Mouse (Mus musculus): Measurements from ENCODE around the gene Ehbp1l1. TPM values are rescaled to one million over a fixed set of nuclear protein-coding genes. Genes with fewer than 3 reads are reported as not detected.

Ehbp1l1 gene
- total RNA-seq, 2 experiments from 2014 or later, result 235 to 261 TPM

- intact Hi-C loops (cut with DNase I), result no loop called here
- peak; percentile 80 to 87 for DNase-seq
Observed at GRCm38 (mm10) chr19:5740320-5741317, 14.5 kb upstream of the Ehbp1l1 start, which contains the start of gene Ltbp3. Ltbp3 (plus strand) TSS chr19:5740904.

DNA sequence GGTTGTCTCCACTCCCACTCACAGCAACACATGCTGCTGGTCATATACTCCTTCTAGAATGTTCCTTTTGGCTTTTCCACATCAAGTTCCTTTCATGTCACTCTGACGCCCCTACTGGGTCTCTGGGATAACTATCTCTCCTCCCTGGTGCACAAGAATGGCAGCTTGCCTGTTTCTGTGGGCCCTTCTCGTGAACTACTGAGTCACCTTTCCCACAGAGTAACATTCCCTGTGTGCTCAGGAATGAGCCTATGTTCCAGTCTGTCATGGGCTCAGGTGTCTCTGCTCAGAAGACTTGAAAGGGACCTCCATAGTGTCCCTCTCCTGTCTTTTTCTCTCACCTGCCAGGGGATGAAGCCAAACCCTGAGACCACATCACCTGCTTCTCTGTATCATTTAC, 13.3 kb upstream of the Ehbp1l1 start:
- DNase-seq, result no peak
- intact Hi-C loops (cut with DNase I), result loop anchor here (5.0 kb wide), 1 partner anchor 38 kb away; no protein-coding TSS in a partner anchor

- no peak for DNase-seq
- intact Hi-C loops (cut with DNase I), result no loop called here
Observed at GRCm38 (mm10) chr19:5734325-5734724, 8.2 kb upstream of the Ehbp1l1 start.

GRCm38 (mm10) chr19:5731264-5731978, 5.3 kb upstream of the Ehbp1l1 start:
- peak; percentile 82 to 89 for DNase-seq
- intact Hi-C loops (cut with DNase I), result no loop called here

DNA sequence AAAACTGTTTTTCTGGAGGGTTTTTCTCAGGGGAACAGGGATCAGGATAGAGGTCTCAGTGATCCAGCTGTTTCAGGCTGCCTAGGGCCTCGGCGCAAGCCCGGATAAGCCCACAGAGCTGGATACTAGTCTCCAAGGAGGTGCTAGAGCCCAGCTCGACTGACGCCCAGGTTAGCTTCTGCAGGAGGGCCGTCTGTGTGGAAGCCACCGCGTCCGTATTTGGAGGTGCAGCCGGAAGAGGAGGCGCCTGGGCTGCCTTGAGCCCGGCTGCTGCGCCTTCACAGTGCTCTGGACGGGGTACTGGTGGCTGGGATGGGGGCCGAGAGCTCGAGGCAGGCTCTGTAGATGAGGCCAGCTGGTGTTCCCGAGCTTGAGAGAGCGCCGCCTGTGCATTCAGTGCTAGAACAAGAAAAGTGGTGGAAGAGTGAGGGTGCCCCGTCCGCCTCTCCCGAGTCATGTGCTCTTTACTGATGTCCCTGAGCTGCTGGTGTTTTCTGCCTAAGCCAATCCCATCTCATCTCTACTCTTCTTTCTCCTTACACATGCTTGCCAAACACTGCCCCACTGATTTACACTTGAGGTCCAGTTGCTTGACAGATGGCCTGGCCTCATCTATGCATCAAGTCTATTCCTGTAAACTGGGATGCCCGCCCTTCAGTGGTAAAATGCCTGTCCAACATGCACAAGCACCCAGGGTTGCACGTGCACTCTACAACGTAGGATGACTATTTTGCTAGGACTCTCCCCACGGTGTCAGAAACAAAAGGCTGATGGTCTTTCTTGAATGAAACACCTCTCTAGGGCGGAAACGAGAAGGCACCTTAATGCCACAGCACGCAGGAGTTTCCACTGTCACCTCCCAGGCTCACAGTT, 4.4 kb upstream of the Ehbp1l1 start:
- DNase-seq, result no peak
- intact Hi-C loops (cut with DNase I), result no loop called here

DNA sequence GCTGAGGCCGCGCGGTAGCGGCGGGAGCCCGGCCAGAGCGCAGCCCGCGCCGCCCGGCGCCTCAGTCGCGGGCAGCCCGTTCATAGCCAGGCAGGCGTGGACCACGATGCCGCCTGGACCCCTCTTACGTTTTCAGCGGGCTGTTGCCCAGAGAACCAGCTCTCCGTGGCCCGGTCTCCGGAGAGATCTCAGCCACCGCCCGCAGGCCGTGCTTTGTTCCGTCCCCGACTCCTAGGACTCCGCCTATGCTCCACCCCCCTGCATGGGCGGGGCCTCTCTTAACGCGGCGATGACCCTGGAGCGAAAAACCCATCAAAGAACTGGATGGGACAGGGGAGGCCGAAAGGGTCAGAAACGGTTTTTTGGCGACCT, 3.3 kb upstream of the Ehbp1l1 start, which contains the start of gene Fam89b:
Gene Fam89b, minus strand, starts transcription at position 210 of the 372 bp plus-strand sequence.
- intact Hi-C loops (cut with DNase I), result loop anchor here (5.0 kb wide), 2 partner anchors 37 to 43 kb away; partner anchors contain the start of gene Scyl1
- DNase-seq, result peak; percentile 88 to 89

GRCm38 (mm10) chr19:5728631-5729443, 2.7 kb upstream of the Ehbp1l1 start:
- peak; percentile 48 to 73 for DNase-seq
- intact Hi-C loops (cut with DNase I), result loop anchor here (1.0 to 5.0 kb wide), 3 partner anchors 18 to 43 kb away; partner anchors contain the start of gene Scyl1

GRCm38 (mm10) chr19:5727701-5728100, 1.6 kb upstream of the Ehbp1l1 start:
- peak; percentile 89 to 92 for DNase-seq
- intact Hi-C loops (cut with DNase I), result loop anchor here (1.0 to 5.0 kb wide), 3 partner anchors 16 to 45 kb away; partner anchors contain the start of gene Scyl1

GRCm38 (mm10) chr19:5726961-5727578, 953 bp upstream of the Ehbp1l1 start:
- DNase-seq, result no peak
- intact Hi-C loops (cut with DNase I), result loop anchor here (5.0 kb wide), 2 partner anchors 35 to 45 kb away; partner anchors contain the start of gene Scyl1

DNA sequence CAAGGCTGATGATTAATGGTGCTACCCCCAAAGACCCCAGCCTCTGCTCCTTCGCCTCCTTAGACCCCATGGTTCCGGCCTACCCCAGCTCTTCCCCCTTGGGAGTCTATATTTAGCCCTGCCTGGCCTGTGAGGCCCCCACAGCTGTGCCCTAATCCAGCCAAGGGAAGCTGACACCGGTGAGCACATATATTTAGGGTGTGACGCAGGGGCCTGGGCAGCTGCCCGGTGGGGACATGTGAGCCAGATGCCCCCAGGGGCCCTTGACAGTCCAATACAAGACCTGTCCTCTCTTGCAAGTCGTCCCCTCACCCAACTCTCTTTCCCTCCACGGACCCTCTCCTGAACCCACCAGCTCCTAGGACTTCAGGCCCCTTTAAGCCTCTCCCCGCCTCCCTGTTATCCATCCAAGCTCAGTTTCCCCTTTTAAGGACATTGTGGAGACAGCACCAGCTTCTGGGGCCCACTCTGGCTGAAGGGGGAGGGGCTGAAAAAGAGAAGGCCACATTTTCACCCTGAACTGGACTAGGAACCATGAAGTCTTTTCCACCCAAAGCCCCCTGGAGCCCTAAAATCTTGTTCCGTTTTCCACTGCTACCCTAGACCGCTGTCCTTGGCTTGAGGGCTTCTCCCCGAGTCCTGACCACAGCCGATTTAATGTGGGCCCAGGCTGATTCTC, 949 bp downstream of the Ehbp1l1 start:
- intact Hi-C loops (cut with DNase I), result loop anchor here (5.0 kb wide), 2 partner anchors 33 to 47 kb away; partner anchors contain the start of gene Scyl1

GRCm38 (mm10) chr19:5724549-5724941, 1.6 kb downstream of the Ehbp1l1 start:
- DNase-seq, result peak; percentile 83 to 89
- intact Hi-C loops (cut with DNase I), result no loop called here

More for the DNA sequence above, 949 bp downstream of the Ehbp1l1 start:
- DNase-seq, result peak; percentile 84 to 87

DNA sequence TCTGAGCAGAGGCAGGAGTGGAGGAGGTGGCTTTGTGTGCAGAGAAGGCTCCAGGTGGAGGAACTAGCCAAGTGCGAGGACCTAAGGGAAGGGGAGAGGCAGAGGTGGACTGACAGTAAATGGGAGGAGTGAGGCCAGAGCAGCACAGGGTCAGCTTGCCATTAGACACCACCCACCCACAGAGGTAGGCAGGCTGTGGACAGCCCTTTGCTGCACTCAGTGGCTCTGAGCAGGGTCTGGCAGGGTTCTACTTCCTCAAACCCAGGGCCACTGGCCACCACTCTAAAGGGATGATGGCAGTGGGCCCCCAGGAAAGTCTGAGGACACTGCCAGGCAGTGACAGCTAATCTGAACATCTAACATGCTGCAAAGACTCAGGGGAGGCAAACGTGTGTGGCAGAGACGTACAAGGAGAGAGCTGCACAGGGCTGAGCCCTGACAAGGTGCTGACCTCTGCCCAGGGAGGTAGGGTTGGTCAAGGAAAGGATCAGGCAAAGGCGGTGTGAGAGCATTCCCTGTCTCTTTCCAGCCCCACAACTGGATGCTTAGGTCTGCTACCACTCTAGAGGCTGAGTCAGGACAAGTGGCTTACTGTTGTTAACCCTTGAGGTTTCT, 2.1 kb downstream of the Ehbp1l1 start:
- DNase-seq, result no peak
- intact Hi-C loops (cut with DNase I), result no loop called here

- no peak for DNase-seq
- intact Hi-C loops (cut with DNase I), result no loop called here
Observed at GRCm38 (mm10) chr19:5722848-5723425, 3.2 kb downstream of the Ehbp1l1 start.

DNA sequence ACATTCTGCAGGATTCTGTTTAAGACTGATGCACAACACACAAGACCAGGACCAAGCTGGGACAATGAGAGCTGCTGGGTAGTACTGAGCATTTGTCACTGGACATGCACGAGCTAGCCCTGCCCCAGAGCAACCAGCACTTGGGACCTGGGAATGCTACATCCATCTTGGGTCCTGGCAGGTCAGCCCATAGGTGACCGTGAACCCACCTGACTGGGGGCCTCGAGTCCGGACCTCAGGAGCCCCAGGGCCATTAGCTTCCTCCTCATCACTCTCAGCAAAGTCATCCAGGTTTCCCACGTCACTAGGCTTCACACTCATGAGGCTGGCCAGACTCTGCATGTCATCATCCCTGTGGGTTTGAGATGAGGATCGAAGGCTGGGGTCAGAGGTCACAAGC, 4.9 kb downstream of the Ehbp1l1 start:
- DNase-seq, result no peak
- intact Hi-C loops (cut with DNase I), result no loop called here

- intact Hi-C loops (cut with DNase I), result no loop called here
- no peak for DNase-seq
Observed at GRCm38 (mm10) chr19:5716955-5717354, 9.2 kb downstream of the Ehbp1l1 start.

GRCm38 (mm10) chr19:5715793-5716688, 10.1 kb downstream of the Ehbp1l1 start:
- intact Hi-C loops (cut with DNase I), result no loop called here
- no peak for DNase-seq

All from gastrocnemius, postnatal 36 days (tissue).